ENCODE assay signal across 11 mouse cellular contexts in the genomic region with DNA sequence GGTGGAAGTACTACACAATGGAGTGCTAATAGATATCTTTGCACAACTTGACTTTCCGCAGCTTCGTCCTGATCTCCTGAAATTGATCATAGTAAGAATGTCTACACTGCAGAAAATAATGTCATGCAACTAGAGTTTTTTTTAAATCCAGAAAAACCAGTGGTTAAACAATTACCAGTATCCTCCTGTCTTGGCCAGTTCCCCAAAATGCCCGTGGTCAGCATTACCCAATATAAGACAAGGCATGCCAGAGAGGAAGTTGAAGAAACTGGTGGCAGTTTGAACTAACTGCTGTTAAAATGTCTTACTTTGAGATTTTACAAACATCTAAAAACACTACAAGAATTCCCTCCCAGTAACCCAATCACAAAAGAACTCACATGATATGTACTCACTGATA.
DNase-seq lines count a peak whose midpoint lies in the region; ATAC-seq lines count a peak whose summit lies in the region.
"Had no signal": no experiment of that assay in that cellular context is flagged by ENCODE, and none has a peak within 500 bp of the region (broad histone marks: within the 10 kb centered on the region; RNA-seq: fewer than 3 reads in every experiment).

No protein-coding gene starts in this region.

- no peak overlapping the region for H3K9ac ChIP-seq in kidney, embryonic 14.5 days (ENCODE audit: low read depth, low read length)
- no peak overlapping the region for H3K9ac ChIP-seq in midbrain, embryonic 16.5 days (ENCODE audit: low read depth, low read length)
- no peak overlapping the region for H3K9ac ChIP-seq in midbrain, embryonic 13.5 days (replicated peaks)
- H3K9ac ChIP-seq: limb, embryonic 12.5 days had no signal

- no peak for ATAC-seq in kidney, embryonic 14.5 days (ENCODE audit: low FRiP score, low TSS enrichment)
- ATAC-seq in midbrain, embryonic 16.5 days = no peak
- ATAC-seq in midbrain, embryonic 13.5 days = no peak

- WGBS in kidney, embryonic 14.5 days = 91% methylated on average over 3 of the region's 3 CpGs
- 29% methylated on average over 3 of the region's 3 CpGs for WGBS in macrophage (ENCODE audit: missing documents)
- WGBS in midbrain, embryonic 16.5 days = 96% methylated on average over 3 of the region's 3 CpGs
- WGBS in midbrain, embryonic 13.5 days = 97% methylated on average over 3 of the region's 3 CpGs

- DNase-seq in kidney, adult 18-20 months = peak; percentile 32
- DNase-seq in 416B (ENCODE audit: low read depth) = peak; percentile 89
- peak; percentile 42 for DNase-seq in fat pad, adult 2 months (ENCODE audit: extremely low read depth, low read depth, low spot score)
- DNase-seq: cerebellum, postnatal 14 days; heart, postnatal 10 days; layer of hippocampus, postnatal 36 days had no signal

- no peak overlapping the region for H3K27ac ChIP-seq in kidney, embryonic 14.5 days (ENCODE audit: low read depth, low read length)
- H3K27ac ChIP-seq in macrophage = peak overlapping the region; percentile 41; the same call in 1 of the 2 replicates
- no peak overlapping the region for H3K27ac ChIP-seq in midbrain, embryonic 16.5 days (ENCODE audit: low read length)
- no peak overlapping the region for H3K27ac ChIP-seq in midbrain, embryonic 13.5 days
- H3K27ac ChIP-seq: limb, embryonic 12.5 days had no signal

- no peaks in the 10 kb centered on the region for H3K79me2 ChIP-seq in macrophage (ENCODE audit: inconsistent target)

- H3K9me3 ChIP-seq in kidney, embryonic 14.5 days (ENCODE audit: control insufficient read depth, low read length) = no peaks in the 10 kb centered on the region
- H3K9me3 ChIP-seq in midbrain, embryonic 16.5 days (replicated peaks; ENCODE audit: control insufficient read depth, low read length, poor library complexity, severe bottlenecking) = no peaks in the 10 kb centered on the region
- no peaks in the 10 kb centered on the region for H3K9me3 ChIP-seq in midbrain, embryonic 13.5 days
- H3K9me3 ChIP-seq: limb, embryonic 12.5 days had no signal

- H3K4me3 ChIP-seq in kidney, embryonic 14.5 days (ENCODE audit: low read length) = no peak overlapping the region
- H3K4me3 ChIP-seq in macrophage (ENCODE audit: inconsistent target) = no peak overlapping the region
- no peak overlapping the region for H3K4me3 ChIP-seq in midbrain, embryonic 16.5 days (ENCODE audit: low read depth, low read length)
- H3K4me3 ChIP-seq in midbrain, embryonic 13.5 days (replicated peaks) = no peak overlapping the region
- H3K4me3 ChIP-seq: limb, embryonic 12.5 days had no signal

- no peak overlapping the region for H3K4me2 ChIP-seq in kidney, embryonic 14.5 days (replicated peaks; ENCODE audit: low read depth, low read length)
- no peak overlapping the region for H3K4me2 ChIP-seq in midbrain, embryonic 16.5 days (ENCODE audit: low read length)
- no peak overlapping the region for H3K4me2 ChIP-seq in midbrain, embryonic 13.5 days (replicated peaks)
- H3K4me2 ChIP-seq: limb, embryonic 12.5 days had no signal

- no peaks in the 10 kb centered on the region for H3K4me1 ChIP-seq in kidney, embryonic 14.5 days (ENCODE audit: control insufficient read depth, insufficient read depth, low read length)
- no peaks in the 10 kb centered on the region for H3K4me1 ChIP-seq in midbrain, embryonic 16.5 days (ENCODE audit: control insufficient read depth, insufficient read depth, low read length)
- H3K4me1 ChIP-seq in midbrain, embryonic 13.5 days (replicated peaks) = no peaks in the 10 kb centered on the region
- H3K4me1 ChIP-seq: limb, embryonic 12.5 days had no signal

- H3K27me3 ChIP-seq in kidney, embryonic 14.5 days (ENCODE audit: control insufficient read depth, insufficient read depth, low read length) = no peaks in the 10 kb centered on the region
- no peaks in the 10 kb centered on the region for H3K27me3 ChIP-seq in midbrain, embryonic 16.5 days (ENCODE audit: control insufficient read depth, insufficient read depth, low read depth, low read length)
- H3K27me3 ChIP-seq in midbrain, embryonic 13.5 days = no peaks in the 10 kb centered on the region
- H3K27me3 ChIP-seq: limb, embryonic 12.5 days had no signal

- no peaks in the 10 kb centered on the region for H3K36me3 ChIP-seq in kidney, embryonic 14.5 days (ENCODE audit: control insufficient read depth, insufficient read depth, low read length)
- no peaks in the 10 kb centered on the region for H3K36me3 ChIP-seq in macrophage (ENCODE audit: inconsistent target)
- no peaks in the 10 kb centered on the region for H3K36me3 ChIP-seq in midbrain, embryonic 16.5 days (ENCODE audit: control insufficient read depth, insufficient read depth, low read length)
- H3K36me3 ChIP-seq in midbrain, embryonic 13.5 days = no peaks in the 10 kb centered on the region
- H3K36me3 ChIP-seq: limb, embryonic 12.5 days had no signal

Comparison
In these comparisons a context has a peak if more than half of its experiments do, and no peak if none do; other contexts are left out.
1. DNase-seq: peak in every context shown above with its lines; median percentile 89 in 416B; 42 in fat pad, adult 2 months; 32 in kidney, adult 18-20 months.